Mouse (Mus musculus) lung, postnatal 0 days (tissue): ENCODE data around the gene Baiap2l2.

Experiments used
- CTCF ChIP-seq: IDR thresholded peaks from 2 replicates; pipeline ENCODE4 v1.5.1; 2016; ENCODE audit warnings: antibody characterized with exemption, mild to moderate bottlenecking
- EP300 ChIP-seq: IDR thresholded peaks from 2 replicates; pipeline ENCODE4 v1.6.1; 2016; ENCODE audit warnings: antibody characterized with exemption, mild to moderate bottlenecking, control low read depth

- TF ChIP-seq CTCF (no peak), EP300 (no peak)
Observed at GRCm38 (mm10) chr15:79324373-79324772, 39.0 kb upstream of the Baiap2l2 start.
